Mouse (Mus musculus) c-Kit-positive CD71-negative TER-119-negative erythroid progenitor cells, embryonic 14.5 days (primary cell): ENCODE data around the gene Pcbp2.

Experiments
- DNase-seq: peaks from one replicate; pipeline ENCODE4 v3.0.0-alpha.2; 2013; ENCODE audit warnings: low read depth

Pcbp2 gene

DNA sequence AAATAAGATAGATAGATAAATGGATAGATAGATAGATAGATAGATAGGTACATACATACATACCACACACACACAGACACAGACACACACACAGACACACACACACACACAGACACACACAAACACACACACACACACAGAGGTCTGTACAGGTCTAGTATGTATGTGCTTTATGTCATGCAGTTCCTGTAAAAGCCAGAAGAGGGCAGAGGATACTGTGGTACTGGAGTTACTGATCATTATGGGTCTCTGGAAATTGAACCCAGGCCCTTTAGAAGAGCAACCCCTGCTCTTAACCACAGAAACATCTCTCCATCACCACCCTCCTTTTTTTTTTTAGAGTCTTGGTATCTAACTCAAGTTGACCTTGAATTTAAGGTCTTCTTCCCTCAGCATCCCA lies 6.7 kb upstream of the Pcbp2 start:
- DNase-seq, result no peak

GRCm38 (mm10) chr15:102468675-102469370 lies 1.5 kb upstream of the Pcbp2 start:
- DNase-seq, result no peak

- no peak for DNase-seq
Observed at GRCm38 (mm10) chr15:102470605-102471294, 411 bp downstream of the Pcbp2 start.

DNA sequence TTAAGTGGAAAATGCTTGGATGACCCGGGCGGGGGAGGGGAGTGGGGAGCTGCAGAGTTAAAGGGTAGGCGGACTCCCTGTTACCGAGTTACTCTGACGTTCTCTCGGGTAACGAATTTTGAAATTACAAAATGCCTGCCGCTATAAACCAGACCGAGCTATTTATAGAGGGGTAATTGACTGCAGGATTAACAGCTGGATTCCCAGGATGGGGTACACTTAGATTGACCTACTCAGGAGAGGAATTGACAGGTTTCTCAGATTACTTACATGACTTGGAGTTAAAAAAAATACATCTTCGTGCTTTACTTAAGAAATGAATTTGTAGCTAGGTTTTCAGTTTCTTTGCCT lies 931 bp downstream of the Pcbp2 start:
- DNase-seq, result no peak

DNA sequence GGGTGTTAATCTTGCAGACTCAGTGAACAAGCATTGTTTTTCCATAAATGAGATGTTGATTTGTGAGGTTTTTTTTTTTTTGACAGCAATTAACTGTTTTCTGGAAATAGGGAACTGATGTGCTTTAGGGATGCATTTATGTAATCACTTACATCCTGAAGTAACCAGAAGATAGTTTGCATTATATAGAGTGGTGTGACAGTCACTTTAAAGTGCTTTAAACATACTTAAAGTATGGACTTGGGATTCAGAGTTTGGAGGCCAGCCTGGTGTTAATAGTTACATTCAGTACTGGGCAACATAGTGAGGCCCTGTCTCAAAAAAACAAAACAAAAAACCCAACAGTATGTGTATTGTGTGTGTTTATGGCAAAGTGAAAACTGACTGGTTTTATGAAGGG lies 1.4 kb downstream of the Pcbp2 start:
- DNase-seq, result no peak

- DNase-seq, result no peak
Observed at GRCm38 (mm10) chr15:102473246-102473645, 2.9 kb downstream of the Pcbp2 start.

DNA sequence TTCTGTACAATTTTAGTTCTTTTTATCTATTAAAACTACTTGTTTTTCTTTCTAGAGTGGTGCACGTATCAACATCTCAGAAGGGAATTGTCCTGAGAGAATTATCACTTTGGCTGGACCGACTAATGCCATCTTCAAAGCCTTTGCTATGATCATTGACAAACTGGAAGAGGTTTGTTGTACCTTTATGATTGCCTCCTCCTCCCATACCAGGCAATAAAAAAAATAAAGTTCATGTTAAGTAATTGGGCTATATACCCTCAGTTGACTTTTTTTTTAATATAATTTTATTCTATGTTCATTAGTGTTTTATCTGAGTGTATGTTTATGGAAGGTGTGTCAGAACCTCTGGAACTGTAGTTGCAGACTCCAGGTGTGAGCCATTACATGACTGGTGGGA lies 4.2 kb downstream of the Pcbp2 start:
- DNase-seq, result no peak

DNA sequence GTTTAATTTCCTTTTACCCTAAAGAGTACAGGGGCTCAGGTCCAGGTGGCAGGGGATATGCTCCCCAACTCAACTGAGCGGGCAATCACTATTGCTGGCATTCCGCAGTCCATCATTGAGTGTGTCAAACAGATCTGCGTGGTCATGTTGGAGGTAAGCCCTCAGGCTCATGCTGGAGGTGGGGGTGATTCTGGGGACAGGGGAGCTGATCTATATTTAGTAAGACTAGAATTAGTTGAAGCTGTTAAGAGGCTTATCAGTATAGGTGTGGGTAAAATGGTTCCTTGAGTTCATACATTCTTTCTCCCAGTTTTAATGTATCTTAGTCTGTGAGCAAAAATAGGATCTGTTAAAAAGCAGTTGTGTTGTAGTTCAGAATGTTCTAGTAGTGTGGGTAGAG lies 12.8 kb downstream of the Pcbp2 start:
- no peak for DNase-seq

- DNase-seq, result no peak
Observed at GRCm38 (mm10) chr15:102485853-102486252, 15.5 kb downstream of the Pcbp2 start.

- DNase-seq, result no peak
Observed at GRCm38 (mm10) chr15:102487664-102488063, 17.3 kb downstream of the Pcbp2 start.

GRCm38 (mm10) chr15:102498322-102498721 lies 28.0 kb downstream of the Pcbp2 start:
- no peak for DNase-seq

DNA sequence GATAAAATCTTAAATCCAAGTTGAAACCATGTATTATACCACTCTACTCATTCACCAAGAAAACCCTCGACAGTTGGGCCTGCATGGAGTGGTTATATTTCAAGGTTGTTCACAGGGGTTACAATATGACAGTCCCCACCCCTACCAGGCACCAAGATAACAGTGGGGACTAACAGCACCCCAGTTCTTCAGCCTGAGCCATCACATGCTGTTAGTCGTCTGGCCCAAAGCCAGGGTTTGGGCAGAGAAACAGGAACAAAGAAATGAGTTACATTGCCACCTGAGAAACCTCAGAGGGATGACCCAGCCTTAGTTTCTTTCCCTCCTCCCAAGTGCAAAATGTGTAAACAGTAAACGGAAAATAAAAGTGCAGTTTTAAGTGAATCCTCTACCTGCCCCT lies 29.0 kb downstream of the Pcbp2 start:
- DNase-seq, result no peak

DNA sequence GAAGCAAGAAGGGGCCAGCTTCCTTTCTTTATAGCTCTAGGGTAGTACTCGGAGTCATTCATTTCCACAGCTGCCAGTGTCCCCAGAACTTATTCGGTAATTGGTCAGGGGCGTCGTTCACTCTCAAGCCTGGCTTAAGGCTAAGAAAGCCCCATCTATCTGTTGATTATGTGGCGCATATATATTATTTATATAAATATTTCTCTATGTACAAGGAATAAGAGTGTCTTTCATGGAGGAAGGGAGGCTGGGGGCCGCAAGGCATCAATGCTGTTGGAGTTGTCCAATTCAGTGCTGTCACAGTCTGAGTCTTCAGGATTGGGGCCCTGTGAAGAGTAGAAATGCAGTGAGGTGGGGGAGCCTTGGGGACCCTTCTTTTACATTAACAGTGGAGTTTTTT lies 29.5 kb downstream of the Pcbp2 start:
- DNase-seq, result no peak

- DNase-seq, result no peak
Observed at GRCm38 (mm10) chr15:102500479-102500878, 30.1 kb downstream of the Pcbp2 start.

DNA sequence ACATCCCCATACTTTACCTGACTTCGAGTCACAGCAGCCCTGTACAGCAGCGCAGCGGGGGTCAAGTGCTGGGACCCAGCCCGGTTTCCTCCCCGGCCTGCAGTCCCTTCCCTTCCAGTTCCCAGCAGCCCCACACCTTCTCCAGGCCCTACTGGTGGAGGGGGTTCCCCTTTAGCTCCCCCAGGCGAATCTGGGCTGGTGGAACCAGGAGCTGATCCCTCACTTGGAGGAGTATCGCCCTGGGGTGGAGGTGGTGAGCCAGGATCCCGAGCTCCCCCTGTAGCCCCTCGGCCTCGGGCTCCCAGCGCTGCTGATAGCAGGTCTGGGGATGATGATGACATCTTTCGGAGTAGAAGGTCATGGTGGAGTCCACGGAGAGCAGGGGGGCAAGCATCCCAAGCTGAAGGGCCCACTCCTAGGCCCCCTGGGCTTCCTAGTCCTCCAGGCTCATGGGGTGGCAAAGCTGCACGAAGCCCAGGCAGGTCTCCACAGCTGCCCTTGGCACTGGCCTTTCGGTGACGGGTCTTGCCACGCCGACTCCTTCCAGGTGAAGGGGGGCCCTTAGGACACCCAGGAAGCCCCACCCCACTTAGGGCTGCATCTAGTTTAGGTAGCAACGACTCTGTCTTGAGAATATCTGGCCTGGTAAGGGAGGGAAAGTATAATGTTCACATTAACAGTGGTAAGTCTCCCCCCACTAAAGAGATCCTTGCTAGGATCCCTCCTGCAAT lies 30.9 kb downstream of the Pcbp2 start:
- no peak for DNase-seq

DNA sequence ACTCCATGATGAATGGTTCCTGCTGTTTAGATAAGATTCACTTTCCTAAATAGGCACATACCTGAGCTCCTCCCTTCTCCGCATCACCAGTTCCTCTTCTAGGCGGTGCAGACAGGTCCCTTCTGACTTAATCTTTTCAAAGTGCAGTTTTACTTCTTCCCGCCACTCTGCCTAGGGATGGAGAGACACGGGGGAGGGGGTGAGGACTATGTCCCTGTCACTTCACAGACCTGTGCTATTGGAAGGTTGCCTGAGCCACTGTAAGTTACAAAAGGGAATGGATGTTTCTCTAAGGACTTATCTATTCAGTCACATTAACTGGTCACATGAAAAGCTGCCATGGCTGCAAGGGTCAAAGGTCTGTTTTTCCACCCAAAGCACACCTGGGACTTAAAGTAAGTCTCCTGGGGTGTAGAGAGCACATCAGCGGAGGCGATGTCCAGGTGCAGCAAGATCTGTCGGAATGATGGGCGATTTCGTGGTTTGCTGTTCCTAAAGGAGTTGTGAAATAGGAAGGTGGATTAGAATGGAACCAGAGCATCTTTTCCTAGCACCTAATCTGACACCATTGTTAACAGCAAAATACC lies 32.0 kb downstream of the Pcbp2 start:
- no peak for DNase-seq

DNA sequence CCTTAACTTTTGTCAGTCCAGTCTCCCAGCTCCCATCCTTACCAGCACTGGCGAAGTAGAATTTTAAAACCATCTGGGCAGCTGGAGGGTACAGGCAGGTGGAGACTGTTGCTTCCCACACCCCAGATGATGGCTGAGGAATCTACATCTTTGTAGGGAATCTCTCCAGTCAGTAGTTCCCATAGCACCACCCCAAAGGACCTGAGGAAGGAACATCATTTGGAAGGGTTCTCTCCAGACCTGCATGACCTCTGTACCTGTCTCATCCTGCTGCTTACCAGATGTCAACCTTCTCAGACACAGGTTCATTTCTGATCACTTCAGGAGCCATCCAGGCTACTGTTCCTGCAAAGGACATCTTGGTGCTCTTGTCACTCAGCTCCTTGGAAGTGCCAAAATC lies 33.1 kb downstream of the Pcbp2 start, which contains the start of gene Gm10337:
Gm10337 (plus strand) TSS at position 276 of the 400 bp plus-strand sequence.
- DNase-seq, result no peak

- no peak for DNase-seq
Observed at GRCm38 (mm10) chr15:102503924-102504782, 33.8 kb downstream of the Pcbp2 start.

- no peak for DNase-seq
Observed at GRCm38 (mm10) chr15:102505073-102505769, 34.9 kb downstream of the Pcbp2 start.

GRCm38 (mm10) chr15:102505770-102506463 lies 35.6 kb downstream of the Pcbp2 start:
- DNase-seq, result no peak

- no peak for DNase-seq
Observed at GRCm38 (mm10) chr15:102506464-102506830, 36.1 kb downstream of the Pcbp2 start.
